Comparison of ENCODE assay signal across 14 mouse cellular contexts in genomic region chr7:62306896-62307614, GRCm38 (mm10). TPM values are rescaled to one million over a fixed set of nuclear protein-coding genes. Genes with fewer than 3 reads are reported as not detected.
DNase-seq lines count a peak whose midpoint lies in the region; ATAC-seq and TF ChIP-seq lines count a peak whose summit lies in the region.
"Had no signal": no experiment of that assay in that cellular context is flagged by ENCODE, and none has a peak within 500 bp of the region (broad histone marks: within the 10 kb centered on the region; RNA-seq: fewer than 3 reads in every experiment).

No protein-coding gene starts in this region.

- TF ChIP-seq CTCF in forebrain, postnatal 0 days (IDR thresholded peaks at IDR 0.05; ENCODE audit: low read depth): no peak

- 31% methylated on average over 6 of the region's 6 CpGs for WGBS in forebrain, postnatal 0 days
- WGBS in midbrain, embryonic 13.5 days: 31% methylated on average over 6 of the region's 6 CpGs

- H3K4me3 ChIP-seq in forebrain, postnatal 0 days (ENCODE audit: low read depth, low read length): no peak overlapping the region
- no peak overlapping the region for H3K4me3 ChIP-seq in midbrain, embryonic 13.5 days (replicated peaks)
- H3K4me3 ChIP-seq: lung, embryonic 15.5 days had no signal

- H3K4me1 ChIP-seq in forebrain, postnatal 0 days (ENCODE audit: insufficient read depth): no peaks in the 10 kb centered on the region
- H3K4me1 ChIP-seq in midbrain, embryonic 13.5 days (replicated peaks): 0 out of 2 replicates have a peak, but pooled peaks cover 8% of the 10 kb centered on the region
- H3K4me1 ChIP-seq: lung, embryonic 15.5 days had no signal

- H3K27me3 ChIP-seq in forebrain, postnatal 0 days (ENCODE audit: insufficient read depth, low read length): no peaks in the 10 kb centered on the region
- H3K27me3 ChIP-seq in midbrain, embryonic 13.5 days: no peaks in the 10 kb centered on the region
- H3K27me3 ChIP-seq: lung, embryonic 15.5 days had no signal

- no peaks in the 10 kb centered on the region for H3K9me3 ChIP-seq in forebrain, postnatal 0 days (ENCODE audit: low read length)
- H3K9me3 ChIP-seq in midbrain, embryonic 13.5 days: no peaks in the 10 kb centered on the region
- H3K9me3 ChIP-seq: G1E; lung, embryonic 15.5 days had no signal

- ATAC-seq in forebrain, postnatal 0 days: peak; percentile 83
- peak; percentile 73; the same call in 1 of the 2 replicates for ATAC-seq in midbrain, embryonic 13.5 days
- ATAC-seq: activated CD4-positive, CD25-positive, alpha-beta regulatory T cell, adult 4 months; intestine, embryonic 16.5 days had no signal

- DNase-seq in embryo, embryonic 10 days (ENCODE audit: low spot score): peak; percentile 5
- no peak for DNase-seq in embryo, embryonic 9.5 days (ENCODE audit: extremely low spot score)
- DNase-seq in adipocyte (ENCODE audit: low spot score): peak; percentile 5
- peak; percentile 52 for DNase-seq in forebrain, postnatal 0 days
- no peak for DNase-seq in thymus, adult 18-20 months
- DNase-seq in B cell, adult 2 months: no peak
- no peak for DNase-seq in kidney, adult 11 months
- DNase-seq: kidney, postnatal 4 days; thymus, postnatal 25 days had no signal

- no peaks in the 10 kb centered on the region for H3K36me3 ChIP-seq in forebrain, postnatal 0 days (ENCODE audit: insufficient read depth)
- H3K36me3 ChIP-seq in midbrain, embryonic 13.5 days: no peaks in the 10 kb centered on the region
- H3K36me3 ChIP-seq: G1E; lung, embryonic 15.5 days had no signal

- no peak overlapping the region for H3K4me2 ChIP-seq in forebrain, postnatal 0 days (ENCODE audit: low read depth)
- H3K4me2 ChIP-seq in midbrain, embryonic 13.5 days (replicated peaks): no peak overlapping the region
- H3K4me2 ChIP-seq: lung, embryonic 15.5 days had no signal

- no peak overlapping the region for H3K9ac ChIP-seq in forebrain, postnatal 0 days
- H3K9ac ChIP-seq in midbrain, embryonic 13.5 days (replicated peaks): no peak overlapping the region
- H3K9ac ChIP-seq: lung, embryonic 15.5 days had no signal

- H3K27ac ChIP-seq in forebrain, postnatal 0 days (ENCODE audit: low read depth, low read length): no peak overlapping the region
- peak overlapping the region; percentile 65 for H3K27ac ChIP-seq in midbrain, embryonic 13.5 days
- H3K27ac ChIP-seq: lung, embryonic 15.5 days had no signal

RNA-seq across cellular contexts. Expression of gene Ndn, which starts 39.3 kb away (rescaled TPM):
- total RNA-seq in forebrain, postnatal 0 days (2014; rRNA removed): 339 and 512 TPM in 2 replicates
- 540 and 638 TPM in 2 replicates for polyA plus RNA-seq in forebrain, postnatal 0 days (2015; fragmentation: Nextera tagmentation; extraction: Ambion mirVana)
- polyA plus RNA-seq in midbrain, embryonic 13.5 days (2015; fragmentation: Nextera tagmentation; extraction: Ambion mirVana): 536 and 604 TPM in 2 replicates

Comparison
In these comparisons a context has a peak if more than half of its experiments do, and no peak if none do; other contexts are left out.
1. DNase-seq: peak in embryo, embryonic 10 days (single experiment), adipocyte (single experiment) and forebrain, postnatal 0 days (single experiment); none in embryo, embryonic 9.5 days (single experiment), thymus, adult 18-20 months (0 of 2), B cell, adult 2 months (0 of 2) and kidney, adult 11 months (single experiment).